Mouse (Mus musculus) inflammation-experienced regulatory T-cells, adult 6 months (primary cell): Measurements from ENCODE around the gene C1qbp. TPM values are rescaled to one million over a fixed set of nuclear protein-coding genes. Genes with fewer than 3 reads are reported as not detected.

Source experiments
- ATAC-seq: one replicate; pipeline ENCODE4 v1.8.0; 2017
- polyA plus RNA-seq, 3 experiments: library from polyadenylated mRNA; unstranded; fragments of 100-300 nt; shearing (Covaris generic); gene quantifications; one replicate each; pipeline ENCODE4 v1.2.1; 2017

Gene C1qbp
- 10 to 100 TPM; 12.6 to 27.5 (median 15.5) TPM for polyA plus RNA-seq

DNA sequence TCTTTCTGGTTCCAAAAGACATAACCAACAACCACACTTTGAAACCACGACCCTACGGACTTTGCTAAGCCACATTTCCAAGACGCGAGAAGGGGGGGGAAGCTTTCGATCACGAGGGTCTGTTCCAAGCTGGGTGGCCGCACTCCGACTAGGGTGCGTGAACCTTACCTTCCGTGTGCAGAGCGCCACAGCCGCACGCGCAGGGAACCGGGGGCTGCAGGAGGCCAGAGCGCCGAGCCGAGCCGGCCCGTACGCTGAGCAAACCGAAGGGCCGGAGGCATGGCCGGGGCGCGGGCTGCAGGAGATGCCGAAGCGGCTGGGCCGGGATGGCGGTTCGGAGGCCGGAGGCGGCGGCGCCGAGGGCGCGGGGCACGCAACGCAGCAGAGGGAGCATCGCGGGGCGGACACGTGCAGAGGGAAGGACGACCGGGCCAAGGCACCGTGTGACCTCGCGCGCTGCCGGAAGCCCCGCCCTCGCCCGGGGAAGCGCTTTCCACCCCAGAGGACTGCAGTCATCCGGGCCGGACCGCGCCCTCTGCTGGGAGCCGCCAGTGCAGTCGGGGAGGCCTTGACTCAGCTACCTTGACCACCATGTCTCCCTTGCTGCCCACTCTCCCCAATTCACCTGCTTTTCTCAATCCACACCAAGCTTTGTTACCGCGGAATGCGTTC lies at the start of gene C1qbp:
Gene C1qbp (minus strand): TSS at position 470 of the 672 bp plus-strand sequence.
- ATAC-seq, result peak; percentile 92

DNA sequence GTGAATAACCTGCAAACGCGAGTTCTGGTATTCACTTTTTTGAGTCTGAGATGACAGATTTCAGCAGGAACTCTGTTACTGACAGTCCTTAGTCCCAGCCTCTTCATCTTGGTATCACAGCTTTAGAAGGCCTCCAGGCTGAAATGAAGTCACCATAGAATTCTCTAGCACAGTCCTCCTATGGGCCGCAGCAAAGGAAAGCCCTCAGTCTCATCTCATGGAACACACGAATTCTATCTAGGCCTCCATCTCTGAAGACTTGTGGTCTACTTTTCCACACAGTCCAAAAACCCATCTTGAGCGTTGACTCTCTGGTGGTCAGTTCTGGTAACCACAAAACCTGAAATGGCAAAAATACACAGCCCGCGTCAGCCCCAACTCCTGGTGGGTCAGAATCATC lies 49.2 kb upstream of the C1qbp start:
- ATAC-seq, result no peak

DNA sequence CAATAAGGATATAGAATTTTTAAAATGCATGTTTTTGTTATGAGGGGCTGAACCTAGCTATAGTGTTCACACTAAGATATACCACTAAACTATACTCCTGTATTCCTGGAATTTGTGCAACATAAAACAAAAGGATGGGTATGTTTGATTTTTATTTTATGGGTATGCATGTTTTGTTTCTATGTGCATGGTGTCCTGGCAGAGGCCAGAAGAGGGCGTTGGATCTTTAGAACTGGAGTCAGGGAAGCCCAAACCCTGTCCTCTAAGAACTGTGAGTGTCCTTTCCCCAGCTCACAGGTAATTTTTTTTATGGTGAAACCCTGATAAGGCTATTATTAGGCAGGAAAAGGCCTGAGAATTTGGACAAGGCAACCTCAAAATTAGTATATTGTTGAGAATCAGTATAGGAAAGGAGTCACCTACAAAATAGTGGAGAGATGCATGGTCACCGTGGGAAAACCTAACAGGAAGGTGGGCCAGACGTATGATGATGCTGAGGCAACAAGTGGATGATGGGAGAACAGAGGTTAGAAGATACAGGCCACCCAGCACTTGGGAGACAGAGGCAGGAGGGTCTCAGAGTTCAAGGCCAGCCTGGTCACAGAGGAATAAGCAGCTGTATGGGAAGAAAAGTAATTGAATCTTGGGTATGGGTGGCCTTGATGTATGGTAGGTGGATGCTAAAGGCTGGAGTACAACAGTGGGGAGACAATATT lies 46.7 kb upstream of the C1qbp start:
- ATAC-seq, result no peak

DNA sequence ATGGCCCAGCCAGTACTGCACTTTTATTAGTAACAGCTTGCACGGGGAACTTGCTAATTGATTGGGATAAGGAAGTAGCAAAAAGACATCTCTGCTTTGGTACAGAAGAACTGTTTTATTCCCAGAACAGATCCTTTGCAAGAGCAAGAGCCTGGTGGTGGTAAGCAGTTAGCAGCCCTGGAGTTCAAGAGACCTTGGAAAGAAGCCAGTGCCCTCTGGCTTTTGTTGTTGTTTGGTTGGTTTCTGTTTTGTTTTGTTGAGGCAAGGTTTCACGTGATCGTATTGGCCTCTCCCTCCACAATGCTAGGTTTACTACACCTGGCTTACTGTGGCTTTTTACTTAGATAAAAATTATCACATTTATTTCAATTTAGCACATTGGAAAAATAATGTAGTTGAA lies 45.5 kb upstream of the C1qbp start:
- no peak for ATAC-seq

DNA sequence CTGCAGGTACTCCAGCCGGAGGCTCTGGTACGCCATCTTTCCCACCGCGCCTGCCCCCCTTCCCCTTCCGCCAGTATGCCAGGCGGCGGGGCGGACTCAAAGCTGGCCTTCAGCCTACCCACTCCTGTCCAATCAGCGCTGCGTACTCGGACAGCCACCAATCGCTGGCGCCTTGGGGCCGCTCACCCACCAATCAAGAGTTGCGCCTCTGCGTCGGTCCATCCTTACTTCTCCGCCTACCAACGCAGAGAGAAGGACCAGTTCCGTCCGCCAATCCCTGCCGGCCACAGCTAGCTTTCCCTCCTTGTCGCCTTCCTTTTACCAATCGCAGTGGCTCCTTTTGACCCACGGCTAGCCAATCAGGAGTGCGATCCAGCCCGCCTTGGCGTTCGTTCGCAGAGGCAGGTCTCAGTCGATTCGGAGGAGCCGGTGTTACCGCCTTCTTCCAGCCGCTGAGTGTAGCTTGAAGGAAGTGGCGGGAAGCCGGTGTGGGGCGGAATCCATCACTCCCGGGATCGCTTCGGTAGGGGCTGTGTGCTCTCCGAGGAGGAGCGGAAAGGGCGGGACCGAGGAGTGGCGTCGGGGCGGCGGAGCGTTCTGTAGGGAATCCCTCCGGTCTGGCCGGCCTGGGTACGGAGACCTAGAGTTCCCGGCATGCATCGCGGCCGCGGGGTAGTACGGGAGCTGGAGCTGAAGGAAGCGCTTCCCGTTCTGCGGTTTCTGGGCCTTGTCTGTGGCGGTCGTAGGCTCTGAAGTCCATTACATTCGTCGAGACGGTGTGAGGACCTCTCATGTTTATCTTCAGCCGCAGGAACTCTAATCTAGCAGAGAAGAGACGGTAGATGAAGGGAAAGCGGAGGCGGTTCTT lies 36.6 kb upstream of the C1qbp start, which contains the start of the genes Mis12 and Derl2:
Gene Mis12 (plus strand): TSS at position 411 of the 868 bp plus-strand sequence.
Gene Derl2 (minus strand): TSS at position 641 of the 868 bp plus-strand sequence.
- ATAC-seq, result peak; percentile 97

DNA sequence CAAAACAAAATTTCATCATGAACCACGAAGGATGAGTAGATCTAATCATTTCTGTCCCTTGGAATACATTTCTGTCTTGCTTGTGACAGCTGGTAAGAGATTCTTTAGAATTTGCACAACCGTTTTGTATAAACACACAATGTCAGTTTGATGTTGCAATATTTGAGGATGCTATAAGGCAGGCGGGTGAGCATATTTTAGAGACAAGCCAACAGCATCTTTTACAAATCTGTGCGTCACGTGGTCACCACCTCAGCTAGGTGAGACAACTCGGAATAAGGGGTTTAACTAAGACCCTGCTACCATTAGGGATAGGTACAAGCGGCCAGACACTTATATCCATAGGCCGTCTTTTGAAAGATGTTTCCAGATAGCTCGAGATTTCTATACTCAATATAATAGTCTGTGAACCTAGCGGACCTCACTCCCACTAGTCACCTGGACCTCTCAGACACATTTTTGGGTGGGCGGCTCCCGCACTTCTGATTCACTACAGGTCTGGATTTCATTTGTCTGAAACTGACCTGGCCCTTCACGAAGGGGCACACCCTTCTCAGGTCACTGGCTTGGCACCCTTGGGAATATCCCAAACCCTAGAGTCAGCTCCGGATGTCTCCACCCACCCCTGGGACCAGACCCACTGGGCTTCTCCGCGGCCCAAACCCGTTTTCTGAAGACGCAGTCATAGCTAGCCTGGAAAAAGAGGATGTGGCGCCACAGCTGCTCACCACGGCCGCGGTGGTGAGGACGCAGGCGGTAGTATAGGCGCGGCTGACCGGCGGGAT lies 35.8 kb upstream of the C1qbp start:
- peak; percentile 2 for ATAC-seq

DNA sequence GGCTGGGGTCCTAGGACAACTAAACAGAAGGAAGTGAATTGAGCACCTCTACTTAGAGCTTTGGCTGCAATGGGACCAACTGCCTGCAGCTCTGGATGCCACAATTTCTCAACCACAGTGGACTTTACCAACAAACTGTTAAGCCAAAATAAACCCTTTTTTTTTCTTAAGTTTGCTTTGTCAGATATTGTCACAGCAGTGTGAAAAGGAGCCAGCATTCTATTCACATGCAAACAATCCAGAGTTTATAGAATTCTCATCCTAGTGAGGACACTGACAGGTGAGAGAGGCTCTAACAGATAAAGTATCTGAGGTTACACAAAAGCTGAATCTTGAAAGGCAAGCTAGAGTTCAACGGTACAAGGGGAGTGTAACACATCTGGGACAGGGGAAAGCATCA lies 34.2 kb upstream of the C1qbp start:
- no peak for ATAC-seq

DNA sequence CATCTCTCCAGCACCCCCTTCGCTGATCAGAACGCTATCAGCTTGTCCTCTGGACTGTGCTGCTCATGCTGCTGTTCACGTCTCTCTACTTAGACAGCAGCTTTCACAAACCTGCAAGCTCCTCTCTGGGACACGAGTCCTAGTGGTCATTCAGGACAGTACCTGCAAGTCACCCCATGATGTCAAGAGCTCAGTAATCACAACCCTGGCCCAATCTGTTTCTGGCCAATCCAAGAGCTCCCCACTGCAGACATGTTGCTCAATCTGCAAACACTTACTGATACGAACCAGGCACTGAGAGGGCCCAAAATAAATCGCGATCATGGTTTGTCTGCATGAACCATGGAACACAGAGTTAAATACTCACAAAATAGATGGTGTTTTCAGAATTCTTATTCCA lies 29.9 kb upstream of the C1qbp start:
- no peak for ATAC-seq

DNA sequence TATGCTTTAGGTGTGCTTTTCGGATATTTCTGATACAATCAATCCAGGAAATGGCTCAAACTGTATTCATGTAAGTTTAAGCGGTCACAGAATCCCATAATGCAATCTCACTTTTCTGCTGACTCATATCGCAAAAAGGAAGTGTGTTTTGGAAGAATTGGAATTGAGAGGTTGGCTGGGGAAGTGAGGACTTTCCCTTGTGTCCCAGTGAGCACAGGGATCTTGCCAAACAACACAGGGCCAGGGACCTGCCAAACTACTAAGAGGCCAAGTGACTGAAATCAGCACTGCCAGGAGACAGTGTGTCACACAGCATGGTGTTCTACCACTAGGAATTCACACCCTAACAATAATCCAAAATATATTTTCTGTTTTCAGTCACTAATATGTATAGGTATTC lies 25.5 kb upstream of the C1qbp start:
- ATAC-seq, result no peak

DNA sequence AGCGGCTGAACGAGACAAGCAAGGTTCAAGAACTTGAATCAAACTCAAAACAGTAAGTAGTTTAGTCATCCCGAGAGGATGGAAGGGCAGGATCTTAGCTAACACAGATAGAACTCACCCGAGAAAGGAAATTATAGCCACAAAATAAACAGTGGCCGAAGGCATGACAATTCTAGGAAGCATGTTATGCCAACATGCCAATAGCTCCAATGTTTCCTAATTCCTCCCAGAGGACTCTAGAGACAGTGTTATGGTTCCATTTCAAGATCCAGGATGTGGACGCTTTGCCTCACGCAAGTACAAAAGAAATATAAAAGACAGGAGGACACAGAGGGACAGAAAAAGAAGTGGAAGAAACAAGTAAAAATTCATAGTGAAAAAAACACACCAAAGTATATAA lies 25.0 kb upstream of the C1qbp start:
- no peak for ATAC-seq

DNA sequence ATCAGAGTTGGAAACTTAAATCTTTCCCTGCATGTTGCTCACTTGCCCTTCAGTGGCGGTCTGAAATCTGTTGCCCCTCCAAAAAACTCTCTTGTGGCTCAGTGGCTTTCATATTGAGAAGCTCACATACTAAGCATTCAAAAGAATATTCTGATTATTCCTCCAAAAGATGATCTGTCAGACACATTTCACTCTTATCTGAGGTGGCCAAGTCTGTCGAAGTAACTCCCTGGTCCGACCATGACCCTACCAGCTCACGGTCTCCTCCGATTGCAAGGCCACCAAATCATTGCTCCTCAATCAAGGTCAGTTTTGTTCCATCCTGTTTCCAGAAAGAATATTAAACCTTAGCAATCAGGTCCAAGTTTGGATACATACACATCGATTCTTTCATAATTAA lies 24.2 kb upstream of the C1qbp start:
- ATAC-seq, result no peak

DNA sequence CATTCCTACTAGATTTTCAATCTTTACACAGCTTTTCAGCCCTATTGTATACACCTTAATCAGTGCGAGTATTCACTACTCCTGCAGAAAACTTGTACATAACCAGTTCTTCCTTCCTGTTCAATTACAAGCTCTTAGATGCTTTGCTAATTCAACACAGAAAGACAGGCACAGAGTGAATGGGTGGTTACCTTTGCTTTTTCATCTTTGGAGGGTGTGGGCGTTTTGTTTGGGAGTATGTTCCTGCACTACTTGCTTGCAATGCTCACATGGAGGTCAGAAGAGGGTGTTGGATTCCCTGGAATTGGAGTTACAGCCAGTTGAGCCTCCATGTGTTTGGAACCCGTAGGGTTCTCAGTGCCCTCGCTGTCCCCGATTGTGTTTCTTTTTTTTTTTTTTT lies 22.2 kb upstream of the C1qbp start:
- ATAC-seq, result no peak

DNA sequence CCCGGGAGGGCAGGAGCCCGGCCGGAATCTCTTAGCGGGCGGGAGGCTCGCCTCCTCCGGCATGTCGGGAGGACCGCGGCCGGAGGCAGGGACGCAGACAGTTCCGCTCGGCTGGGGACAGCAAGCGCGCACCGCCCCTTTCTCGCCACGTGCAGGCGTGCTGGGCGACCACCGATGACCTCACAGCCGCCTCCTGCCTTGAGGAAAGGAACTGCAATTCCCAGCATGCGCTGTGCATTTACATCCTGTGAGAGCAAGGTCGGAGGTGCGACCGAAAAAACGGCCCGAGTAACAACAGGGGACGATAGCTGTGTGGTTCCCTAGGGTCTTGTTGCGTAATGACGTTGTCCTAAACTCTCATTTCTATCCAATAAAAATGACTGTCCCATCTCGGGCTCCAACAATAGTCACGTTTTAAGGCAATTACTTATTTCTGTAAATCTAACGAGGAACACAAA lies 21.5 kb upstream of the C1qbp start, which contains the start of gene Dhx33:
Gene Dhx33 (minus strand): TSS at position 122 of the 458 bp plus-strand sequence.
- ATAC-seq, result peak; percentile 94

DNA sequence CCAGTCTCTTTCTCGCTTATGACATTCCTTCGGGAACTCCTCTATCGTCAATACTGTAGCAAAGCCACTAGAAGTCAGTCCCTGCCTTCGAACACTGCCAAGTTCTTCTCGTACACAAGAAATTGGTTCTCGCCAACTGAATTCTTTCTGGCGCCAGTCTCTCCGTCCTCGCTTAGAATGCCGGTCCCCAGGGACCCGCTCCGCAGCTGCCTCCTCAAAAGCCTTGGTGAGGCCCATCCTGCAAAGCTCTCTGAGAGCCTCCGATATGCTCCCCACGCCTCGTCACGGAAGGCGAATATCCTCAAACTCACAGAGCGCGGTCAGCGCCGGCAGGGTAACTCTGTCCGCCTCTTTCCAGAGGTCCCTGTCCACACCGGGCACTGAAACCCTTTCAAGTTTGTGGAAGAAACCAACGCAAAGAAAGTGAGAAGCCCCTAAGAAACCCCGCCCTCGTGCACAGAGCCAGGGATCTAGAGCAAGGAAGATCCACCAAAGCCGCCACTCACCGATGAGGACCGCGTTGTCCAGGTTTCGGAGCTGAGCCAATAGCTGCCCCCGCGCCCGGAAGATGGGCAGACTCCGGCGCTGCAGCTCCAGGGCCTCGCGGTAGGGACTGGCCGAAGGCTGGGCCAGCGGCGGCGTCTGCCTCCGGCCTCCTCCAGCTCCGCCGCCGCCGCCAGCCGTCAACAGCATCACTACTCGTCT lies 20.9 kb upstream of the C1qbp start:
- ATAC-seq, result peak; percentile 39

DNA sequence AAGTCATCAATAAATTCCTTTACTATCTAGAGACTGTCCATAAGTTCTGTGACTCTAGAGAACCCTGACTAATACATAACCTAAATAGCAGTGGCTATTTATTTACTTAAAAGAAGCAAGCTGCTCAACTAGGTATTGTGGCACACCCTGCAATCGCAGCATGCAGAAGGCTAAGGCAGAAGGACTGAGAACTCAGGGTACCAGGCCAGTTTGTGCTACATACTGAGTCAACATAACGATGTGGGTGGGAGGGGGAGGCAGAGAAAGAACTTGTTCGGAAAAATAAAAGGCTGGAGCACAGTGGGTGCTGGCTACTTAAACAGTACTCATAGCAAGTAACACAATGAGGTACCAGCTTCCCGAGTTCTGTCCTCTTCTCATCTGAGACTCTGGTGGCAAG lies 18.3 kb upstream of the C1qbp start:
- no peak for ATAC-seq

DNA sequence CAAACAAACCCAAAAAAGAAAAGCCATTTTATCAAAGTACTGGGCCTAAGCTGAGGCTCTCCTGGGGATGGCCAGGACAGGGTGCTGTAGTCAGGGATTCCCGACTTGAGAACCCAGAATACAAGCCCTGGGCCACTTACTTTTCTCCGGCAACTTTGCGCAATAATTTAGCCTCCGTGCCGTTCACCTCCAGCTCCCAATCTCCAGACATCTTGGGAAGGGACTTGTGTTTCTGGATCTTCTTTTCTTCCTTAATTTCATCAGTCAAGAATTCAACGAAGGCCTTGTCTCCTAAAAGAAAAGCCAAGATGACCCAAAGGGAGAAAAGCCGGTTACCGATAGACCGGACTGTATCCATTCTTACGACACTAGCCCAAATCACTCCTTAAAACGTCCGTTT lies 796 bp downstream of the C1qbp start:
- no peak for ATAC-seq

DNA sequence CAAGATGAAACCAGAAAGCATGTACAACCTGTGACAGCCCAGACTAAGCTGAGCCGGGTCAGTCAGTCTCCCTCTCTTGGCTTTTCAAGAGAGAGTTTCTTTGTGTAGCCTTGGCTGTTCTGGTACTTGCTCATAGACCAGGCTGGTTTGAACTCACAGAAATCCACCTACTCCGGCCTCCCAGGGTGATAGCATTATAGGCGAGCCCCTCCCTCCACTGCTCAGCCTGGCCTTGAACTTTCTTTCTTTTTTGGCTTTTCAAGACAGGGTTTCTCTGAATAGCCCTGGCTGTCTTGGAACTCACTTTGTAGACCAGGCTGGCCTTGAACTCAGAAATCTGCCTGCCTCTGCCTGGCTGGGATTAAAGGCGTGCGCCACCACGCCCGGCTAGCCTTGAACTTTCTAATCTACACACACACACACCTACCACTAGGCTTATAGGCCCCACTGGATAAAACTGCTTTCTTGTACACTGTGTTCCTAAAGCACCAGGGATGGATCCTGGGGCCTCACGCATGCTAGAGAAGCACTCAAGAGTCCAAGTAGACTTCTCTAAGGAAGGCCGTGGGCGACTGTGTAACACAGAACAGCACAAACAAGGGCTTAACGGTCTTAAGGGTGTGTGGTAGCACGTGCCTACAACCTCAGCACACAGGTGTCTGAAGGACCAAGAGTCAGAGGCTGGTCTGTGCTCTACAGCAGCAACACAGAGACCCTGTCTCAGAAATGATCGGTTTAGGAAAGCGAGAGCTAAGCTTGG lies 1.9 kb downstream of the C1qbp start:
- no peak for ATAC-seq

DNA sequence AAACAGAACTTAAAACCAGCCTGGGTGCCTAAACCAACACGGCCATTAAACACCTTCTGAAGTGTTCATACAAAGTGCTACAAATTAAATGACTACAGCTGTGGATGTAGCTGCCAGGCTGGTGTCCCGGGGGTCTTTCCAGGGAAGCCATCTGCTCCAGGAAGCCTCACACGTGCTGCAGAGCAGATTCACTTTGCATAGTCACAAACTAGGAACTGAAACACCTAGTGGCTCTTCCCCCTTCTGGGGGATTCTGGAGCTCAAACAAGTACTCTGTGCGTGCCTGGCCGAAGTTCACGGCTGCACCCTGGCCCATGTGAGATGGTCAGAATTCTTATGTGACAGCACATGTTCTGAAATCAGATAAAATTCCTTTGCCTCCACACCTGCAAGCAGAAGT lies 2.6 kb downstream of the C1qbp start:
- ATAC-seq, result no peak

DNA sequence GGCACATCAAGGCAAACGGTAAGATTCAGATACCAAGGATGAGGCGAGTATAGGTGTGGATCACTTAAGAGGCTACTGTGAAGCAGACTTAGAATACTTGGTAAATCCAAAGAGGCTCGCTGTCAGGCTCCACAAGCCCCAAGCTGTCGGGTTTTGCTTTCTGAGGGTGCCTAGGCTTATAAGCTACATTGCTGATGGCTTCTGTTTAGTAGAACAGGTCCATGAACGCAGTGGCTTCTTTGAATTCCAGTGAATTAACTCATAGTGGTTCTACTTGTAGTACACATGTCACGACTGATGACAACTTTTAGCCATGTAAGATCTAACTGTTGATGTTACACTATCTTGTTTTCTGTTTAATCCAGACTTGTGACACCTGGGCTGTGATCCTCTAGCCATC lies 5.5 kb downstream of the C1qbp start:
- ATAC-seq, result no peak

DNA sequence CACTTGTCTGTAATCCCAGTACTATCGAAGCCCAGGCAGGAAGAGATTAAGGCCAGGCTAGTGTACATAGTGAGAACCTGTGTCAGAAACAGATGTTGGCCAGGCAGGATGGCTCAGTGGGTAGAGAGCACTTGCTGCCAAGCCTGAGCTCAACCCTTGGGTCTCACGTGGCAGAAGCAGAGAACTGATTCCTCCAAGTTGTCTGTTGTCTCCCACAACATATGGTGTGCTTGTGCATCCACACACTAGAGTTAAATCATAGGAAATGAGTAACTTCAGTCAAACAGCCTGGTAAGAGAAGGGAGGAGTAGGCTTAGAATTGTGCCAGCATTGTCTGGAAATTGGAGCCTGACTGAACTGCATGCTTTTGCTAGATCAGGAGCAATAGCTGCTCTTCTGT lies 7.6 kb downstream of the C1qbp start:
- no peak for ATAC-seq

DNA sequence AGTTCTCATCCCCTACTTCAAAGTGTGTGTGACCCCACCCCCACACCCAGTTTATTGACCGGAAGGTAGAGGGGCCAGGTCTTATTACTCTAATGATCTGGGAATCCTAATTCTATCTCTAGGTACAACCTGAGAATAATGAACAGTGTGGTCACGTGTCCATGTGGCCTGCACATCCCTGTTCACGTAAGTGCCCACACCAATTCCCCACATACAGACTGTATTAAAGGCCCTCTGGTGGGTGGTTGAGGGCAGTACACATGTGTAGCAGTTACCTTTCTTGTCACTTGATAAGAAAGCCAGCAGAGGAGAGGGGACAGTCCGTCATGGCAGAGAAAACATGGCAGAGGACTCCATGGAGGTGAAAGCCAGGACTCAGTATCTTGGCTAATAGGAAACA lies 8.9 kb downstream of the C1qbp start:
- ATAC-seq, result no peak
